Mouse (Mus musculus) ES-Bruce4 (cell line): Measurements from ENCODE around the gene Snx9.

Source experiments
- CTCF ChIP-seq: IDR thresholded peaks from one replicate; pipeline ENCODE4 v1.8.1; 2011; ENCODE audit warnings: low read depth, low read length
- EP300 ChIP-seq: IDR thresholded peaks from 2 replicates; pipeline ENCODE4 v1.6.1; 2011; ENCODE audit warnings: low read depth, low read length; ENCODE audit not compliant: insufficient read depth

DNA sequence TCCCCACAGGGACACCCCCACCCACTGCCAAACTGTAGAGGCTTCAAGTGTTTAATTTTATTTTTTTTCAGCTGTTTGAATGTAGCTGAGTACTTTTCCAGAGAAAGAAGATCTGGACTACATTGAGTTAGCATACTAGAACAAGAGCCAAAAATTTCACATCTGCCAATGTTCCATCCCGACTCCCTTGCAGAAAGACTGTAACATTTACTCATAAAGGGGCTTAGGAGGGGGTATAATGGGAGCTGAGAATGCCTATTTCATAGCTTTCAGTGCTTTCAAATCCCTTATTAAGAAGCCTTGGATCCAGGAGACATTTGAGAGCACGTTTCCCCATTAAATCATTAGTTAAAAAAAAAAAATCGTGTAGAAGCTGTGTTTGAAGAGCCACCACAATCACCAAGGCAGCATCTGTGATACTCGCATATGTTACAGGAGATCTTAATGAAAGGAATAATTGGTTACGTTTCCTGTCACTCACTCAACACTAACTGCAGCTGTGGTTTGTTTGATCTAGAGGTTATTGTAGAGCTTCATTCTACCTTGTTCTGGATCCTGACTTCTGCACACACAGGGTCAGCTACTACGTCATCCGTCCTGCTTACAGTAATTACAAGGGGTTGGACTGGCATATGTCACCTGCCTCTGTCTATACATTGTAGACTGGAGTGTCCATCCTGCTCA lies 35.8 kb upstream of the Snx9 start:
- TF ChIP-seq CTCF (no peak), EP300 (no peak)
